Mouse (Mus musculus) T-helper 17 cell (primary cell): ENCODE data around the gene Parp11.

Experiments
- in situ Hi-C, 2 experiments: fragments of 300-600 bp; cut with MboI, MseI; formaldehyde crosslinking; loops; 1 replicate in 1 of 2; 2 replicates in 1 of 2; pipeline ENCODE4 v1.15.1; 2025; ENCODE audit warnings: high pct_unique_total_duplicates in 2 of 2

Gene Parp11

DNA sequence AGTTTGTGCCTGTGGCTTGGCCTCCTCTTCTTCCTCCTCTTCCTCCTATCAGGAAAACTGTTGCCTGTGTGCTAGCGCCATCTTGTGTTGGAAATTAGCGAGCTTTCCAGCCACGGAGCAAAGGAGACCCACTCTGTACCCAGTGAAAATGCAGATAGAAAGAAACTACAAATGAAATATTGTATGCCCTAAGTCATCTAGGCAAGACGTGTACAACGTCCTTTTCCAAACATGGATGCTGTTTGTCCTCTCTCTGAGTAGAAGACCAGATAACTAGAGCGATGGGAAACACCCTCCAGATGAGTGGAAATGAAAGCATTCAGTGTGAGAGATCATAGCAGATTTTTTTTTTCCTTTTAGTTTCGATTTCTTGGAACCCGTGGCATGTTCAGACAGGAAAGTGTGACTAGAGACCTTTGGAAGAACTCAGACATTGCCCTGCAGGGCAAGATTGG is at the start of gene Parp11:
Parp11 (plus strand) TSS at position 405 of the 455 bp plus-strand sequence.
- in situ Hi-C loops: loop anchor here in 1 of 2 experiments (5.0 to 10.0 kb wide), 2 partner anchors 302 to 499 kb away; no protein-coding TSS in a partner anchor

DNA sequence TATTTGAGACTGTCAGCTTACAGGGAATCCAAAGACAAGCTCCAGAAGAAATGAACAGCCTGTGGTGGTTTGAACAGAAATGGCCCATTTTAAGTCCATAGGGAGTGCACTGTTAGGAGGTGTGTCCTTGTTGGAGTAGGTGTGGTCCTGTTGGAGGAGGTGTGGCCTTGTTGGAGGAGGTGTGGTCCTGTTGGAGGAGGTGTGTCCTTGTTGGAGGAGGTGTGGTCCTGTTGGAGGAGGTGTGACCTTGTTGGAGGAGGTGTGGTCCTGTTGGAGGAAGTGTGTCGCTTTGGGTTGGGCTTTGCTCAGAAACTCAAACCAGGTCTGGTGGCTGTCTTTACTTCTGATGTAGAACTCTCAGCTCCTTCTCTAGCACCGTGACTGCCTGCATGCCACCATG is 48.6 kb upstream of the Parp11 start:
- in situ Hi-C loops: no loop called here

DNA sequence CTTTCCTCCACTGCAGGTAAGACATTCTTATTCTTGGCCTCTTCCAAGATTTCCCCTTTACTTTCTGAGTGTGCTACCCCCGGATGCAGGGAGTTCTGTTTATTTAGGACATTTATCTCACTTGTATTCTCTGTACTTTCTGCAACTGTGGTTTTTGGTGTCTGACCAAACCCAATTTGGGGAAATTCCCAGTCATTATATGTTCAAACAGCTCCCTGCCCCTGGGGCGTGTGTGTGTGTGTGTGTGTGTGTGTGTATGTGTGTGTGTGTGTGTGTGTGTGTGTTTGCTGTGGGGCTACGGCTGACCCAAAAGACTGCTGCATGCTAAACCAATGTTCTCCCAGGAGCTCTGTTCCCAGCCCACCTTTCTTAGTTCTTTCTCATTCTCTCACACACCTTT is 45.2 kb upstream of the Parp11 start:
- in situ Hi-C loops: no loop called here

DNA sequence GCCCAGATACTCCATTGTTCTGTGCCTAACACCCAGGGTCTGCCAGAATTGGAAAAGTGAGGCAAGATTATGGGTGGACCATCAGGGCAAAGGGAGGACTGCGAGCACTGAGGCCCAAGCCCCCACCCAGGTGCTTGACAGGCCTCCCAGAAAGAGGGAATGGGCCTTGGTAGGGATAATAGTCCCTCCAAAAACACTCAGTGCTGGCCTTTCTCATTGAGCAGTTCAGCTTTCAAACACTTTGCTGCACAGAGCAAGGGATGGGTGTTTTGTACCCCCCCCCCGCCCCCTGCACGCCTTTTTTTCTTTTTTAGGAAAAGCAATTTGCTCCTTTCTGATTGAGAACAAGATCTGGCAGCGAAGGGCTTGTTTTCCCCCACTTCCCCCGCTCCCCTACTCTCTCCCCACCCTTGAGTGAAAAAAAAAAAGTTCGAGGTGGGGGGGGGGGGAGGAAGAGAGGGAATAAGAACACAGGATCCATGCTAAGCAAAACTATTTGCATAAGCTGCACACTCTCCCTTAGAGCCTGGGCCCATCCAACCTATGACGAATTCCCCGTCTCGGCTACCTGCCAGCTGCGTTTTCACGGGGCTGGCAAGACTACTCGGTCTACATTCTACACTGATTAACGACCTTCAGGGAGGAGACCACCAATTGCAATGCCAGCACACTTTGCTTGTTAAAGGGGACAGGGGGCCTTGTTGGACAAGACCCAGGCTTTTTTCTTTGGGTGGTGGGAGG is 42.4 kb upstream of the Parp11 start:
- in situ Hi-C loops: no loop called here

DNA sequence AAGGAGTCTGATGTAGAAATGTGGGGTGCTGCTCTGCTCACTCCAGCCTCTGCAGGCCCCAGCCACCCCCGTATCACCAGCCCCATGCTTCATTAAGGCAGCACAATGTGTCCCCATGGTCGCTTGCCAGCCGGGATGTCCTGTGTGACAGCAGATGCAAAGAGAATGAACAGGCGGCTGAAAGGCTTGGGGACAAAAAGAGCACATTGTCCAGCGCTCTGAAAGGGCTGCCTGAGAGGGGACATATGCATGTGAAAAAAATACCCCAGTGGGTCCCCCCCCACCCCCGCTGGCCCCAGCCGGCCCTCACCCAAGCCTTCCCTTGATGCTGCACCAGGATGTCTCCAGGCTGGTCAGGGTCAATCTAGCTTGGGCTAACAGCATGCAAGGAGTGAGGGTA is 41.0 kb upstream of the Parp11 start:
- in situ Hi-C loops: no loop called here

DNA sequence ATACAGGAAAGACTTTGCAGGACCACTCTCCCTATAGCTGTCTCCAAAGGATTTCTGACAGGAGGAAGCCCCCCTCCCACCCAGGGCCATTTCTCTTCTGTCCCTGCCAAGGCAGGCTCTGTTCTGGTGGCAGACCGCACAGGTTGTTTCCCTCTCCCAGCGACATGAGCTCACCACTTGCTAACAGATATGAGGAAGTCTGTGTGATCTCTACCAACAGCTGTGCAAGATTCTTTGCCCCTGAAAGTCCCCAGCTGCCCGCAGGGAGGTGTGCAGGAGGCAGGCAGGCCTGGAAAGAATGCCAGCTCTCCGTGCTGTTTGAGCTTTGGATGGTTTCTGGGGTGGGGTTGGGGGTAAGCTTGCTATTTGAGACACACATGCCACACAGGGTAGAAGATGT is 38.9 kb upstream of the Parp11 start:
- in situ Hi-C loops: no loop called here

DNA sequence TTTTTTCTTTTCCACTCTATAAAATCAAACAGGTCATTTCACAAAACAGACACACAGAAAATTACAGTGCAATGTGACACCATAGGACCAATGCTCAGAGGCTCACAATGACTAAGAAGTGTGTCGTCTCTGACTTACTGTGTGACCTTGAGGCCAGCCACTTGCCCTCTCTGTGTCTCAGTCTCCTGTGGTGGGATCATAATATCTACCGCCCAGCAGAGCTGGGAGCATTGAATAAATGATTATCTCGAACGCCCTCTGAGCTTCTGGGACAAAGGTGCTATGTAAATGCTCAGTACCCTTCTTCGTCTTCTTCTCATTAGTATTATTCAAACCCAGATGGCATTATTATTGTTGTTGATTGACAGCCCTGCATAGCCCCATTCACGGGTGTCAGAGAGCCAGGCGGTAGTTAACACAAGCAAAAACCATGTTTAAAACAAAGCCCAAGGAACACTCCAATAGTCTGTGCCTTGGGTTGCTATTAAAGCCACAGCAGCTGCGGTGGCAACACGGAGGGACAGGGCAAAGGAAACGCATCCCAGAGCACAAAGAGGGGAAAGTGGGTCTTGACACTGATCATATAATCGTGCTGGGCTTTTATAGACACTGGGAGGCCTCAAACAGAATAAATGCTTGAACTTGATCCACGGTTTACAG is 29.0 kb upstream of the Parp11 start:
- in situ Hi-C loops: no loop called here

DNA sequence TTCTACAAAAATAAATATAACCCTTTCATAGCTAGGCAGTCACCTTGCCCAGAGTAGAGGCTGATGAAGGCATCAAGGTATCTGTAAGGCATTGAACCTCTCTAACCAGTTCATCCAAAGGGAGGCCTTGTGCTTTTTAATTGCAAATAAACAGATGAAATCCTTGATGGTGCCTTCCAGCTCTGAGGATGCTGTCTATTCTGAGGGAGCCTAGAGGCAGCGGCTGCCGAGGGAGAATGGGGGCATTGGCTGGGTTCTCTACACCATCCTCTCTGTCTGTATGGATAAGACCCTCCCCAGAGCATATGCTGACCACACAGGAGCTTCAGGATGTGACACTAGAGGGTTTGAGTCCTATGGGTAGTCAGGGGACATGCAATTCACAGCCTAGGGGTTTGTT is 28.3 kb upstream of the Parp11 start:
- in situ Hi-C loops: no loop called here

DNA sequence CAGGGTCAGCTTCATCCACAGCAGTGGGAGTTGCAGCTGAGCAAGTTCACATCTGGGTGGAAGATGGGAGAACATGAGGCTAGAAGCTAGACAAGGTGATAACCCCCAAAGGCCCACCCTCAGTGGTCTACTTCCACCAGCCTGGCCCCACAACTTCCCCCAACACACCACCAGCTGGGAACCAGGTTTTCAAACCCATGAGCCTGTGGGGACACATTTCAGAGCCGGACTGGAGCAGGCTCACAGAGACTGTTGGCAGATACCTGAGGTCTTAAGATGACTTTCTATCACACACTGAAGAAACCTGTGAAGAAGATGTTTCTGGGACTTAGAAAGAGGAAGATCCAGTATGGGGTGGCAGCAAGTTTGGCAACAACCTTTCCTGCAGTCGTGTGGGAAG is 26.5 kb upstream of the Parp11 start:
- in situ Hi-C loops: no loop called here

DNA sequence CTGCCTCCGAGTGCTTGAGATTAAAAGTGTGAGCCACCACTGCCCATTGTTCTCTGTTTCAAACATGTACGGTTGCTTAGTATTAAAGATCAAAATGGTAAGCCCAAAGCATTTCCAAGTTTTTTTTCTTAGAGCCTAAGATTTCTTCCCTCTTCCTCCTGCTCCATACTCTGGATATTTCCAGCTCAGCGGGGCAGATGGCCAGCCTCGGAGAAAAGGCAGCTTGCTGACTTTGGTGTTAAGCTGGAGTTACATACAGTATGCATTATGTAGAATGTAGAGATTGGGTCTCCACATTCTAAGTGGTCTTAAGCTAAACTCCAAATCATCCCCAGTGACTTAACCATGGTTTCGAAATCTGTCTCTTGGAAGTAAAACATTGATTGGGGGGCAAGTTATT is 21.5 kb upstream of the Parp11 start:
- in situ Hi-C loops: no loop called here

DNA sequence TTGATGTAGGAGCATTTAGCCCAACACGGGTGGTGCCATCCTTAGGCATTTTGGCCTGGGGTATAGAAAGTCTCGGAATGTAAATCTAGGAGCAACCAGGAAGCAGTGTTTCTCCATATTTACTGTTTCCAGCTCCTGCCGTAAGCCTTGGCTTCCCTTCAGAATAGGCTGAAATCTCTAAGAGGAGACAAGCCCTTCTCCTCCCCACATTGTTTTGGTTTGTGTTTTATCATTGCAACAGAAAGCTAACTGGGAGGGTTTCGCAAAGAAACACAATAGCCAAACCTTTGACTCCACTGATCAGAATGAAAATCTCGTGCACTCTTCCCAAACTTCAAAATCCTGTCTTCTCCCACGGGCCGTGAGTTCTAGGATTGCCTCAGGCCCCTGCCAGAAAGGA is 15.9 kb upstream of the Parp11 start:
- in situ Hi-C loops: no loop called here

DNA sequence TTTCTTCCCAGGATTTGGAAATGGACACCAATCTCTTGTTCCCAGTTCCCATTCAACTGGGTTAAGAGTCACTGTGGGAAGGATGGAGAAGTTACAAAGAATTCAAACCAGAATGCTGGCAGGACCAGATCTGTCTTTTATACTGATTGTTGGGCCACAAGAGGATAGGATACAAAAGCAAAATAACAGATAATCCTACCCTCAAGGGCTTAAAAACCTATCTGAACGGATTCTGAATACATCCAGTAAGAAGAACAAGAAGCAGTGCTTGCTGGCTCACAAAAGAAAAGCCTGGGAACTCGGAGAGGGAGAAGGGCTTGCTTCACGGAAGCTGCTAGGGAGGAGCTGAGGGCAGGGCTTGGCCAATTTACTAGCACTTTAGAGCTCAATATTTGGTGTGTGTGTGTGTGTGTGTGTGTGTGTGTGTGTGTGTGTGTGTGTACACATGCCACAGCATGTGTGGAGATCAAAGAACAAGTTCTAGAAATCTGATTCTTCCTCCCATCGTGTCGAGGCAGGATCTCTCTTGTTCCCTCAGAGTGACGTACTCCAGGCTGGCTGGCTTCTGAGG is 15.4 kb upstream of the Parp11 start:
- in situ Hi-C loops: no loop called here

DNA sequence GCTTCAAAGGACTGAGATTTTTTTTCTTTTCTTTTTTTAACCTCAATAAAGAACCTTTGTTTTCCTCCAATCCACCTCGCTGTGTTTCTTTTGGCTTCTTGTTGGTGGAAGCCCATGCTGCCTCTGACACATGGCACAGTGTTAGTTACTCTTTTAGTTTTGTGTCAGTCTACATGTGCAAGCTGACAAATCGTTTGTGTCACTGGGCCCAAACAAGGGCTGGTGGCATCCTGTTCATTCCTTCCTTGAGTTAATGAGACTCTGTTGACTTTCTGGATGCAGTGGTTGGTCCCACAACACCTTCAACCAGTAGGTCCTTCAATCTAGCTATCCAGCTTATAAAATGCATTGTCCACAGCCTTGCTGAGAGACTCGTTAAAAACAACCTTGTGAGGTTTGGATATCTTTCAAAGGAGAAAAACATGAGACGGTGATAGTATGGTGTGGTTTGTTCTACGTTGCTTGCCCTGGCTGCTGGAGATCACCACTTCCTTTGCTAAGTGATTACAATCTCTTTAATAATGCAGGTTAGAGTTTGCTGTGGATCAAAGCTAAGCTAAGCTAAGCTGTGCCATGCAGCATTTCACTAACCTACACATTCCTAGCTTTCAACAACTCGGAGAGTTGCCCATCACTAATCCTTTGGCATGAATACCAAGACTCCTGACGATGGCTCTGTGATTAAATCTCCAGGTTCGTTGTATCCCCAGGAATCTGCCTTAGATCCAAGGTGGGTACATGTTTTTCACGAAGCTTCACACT is 12.6 kb upstream of the Parp11 start:
- in situ Hi-C loops: no loop called here

DNA sequence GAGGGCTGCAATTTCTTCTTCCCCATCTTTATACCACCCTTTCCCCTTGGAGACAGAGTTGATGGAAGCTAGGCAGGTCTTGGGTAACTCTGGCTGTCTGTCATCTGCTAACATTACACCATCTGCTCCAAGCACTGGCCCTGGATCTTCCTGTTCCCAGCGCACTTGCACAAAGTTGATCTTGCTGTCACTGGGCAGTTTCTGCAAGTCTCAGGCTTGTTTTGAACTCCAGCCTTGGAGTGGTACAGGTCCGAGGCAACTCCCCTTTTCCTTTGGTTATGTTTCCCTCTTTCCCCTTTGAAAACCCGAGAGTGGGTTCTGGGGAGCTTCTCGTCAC is 12.0 kb upstream of the Parp11 start:
- in situ Hi-C loops: no loop called here

DNA sequence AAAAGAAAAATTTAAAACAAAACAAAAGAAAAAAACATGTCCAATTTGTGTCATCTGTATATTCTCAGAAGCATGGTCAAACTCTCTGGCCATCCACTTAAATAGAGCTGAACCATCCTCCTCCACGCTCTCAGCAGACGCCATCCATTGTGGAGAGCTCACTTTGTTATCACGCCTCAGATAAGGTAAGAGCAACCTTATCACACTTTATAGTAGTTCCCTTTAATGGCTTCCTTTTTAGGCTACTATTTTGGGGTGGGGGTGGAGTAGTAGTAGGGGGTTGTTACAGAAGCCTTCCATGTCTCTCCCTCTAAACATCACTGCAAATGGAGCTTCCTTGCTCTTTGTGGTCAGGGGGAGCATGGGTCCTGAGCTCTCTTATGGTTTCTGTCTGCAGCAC is 7.6 kb upstream of the Parp11 start:
- in situ Hi-C loops: loop anchor here in 1 of 2 experiments (5.0 kb wide), 1 partner anchor 292 kb away; no protein-coding TSS in a partner anchor

DNA sequence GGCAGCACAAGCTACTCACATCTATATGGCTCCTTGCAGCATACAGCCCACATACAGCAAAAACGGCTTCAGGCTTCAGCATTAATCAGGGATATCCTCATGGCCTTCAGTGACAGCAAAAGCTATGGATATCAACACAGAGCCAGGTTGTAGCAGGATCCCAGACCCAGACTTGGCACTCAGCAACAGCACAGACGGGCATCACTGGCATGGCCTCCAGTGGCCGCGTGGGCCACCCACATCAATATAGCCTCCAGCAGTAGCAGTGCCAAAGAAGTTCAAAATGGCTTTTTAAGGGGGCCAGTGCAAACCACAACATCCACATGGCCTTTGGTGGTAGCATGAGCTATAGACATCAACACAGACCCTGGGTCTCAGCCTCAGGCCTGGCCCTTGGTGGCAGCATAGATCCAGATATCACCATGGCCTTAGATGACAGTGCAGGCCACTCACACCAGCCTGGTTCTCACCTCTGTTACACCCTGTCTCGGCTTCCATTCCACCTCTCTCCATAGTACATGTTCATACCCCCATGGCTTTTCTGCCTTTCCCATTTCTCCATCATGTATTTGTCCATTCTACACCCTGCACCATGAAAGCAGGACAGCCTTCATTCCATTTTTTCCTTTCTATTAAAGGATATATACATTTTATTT is 7.0 kb upstream of the Parp11 start:
- in situ Hi-C loops: loop anchor here (5.0 to 10.0 kb wide), 2 partner anchors 292 to 295 kb away; no protein-coding TSS in a partner anchor

DNA sequence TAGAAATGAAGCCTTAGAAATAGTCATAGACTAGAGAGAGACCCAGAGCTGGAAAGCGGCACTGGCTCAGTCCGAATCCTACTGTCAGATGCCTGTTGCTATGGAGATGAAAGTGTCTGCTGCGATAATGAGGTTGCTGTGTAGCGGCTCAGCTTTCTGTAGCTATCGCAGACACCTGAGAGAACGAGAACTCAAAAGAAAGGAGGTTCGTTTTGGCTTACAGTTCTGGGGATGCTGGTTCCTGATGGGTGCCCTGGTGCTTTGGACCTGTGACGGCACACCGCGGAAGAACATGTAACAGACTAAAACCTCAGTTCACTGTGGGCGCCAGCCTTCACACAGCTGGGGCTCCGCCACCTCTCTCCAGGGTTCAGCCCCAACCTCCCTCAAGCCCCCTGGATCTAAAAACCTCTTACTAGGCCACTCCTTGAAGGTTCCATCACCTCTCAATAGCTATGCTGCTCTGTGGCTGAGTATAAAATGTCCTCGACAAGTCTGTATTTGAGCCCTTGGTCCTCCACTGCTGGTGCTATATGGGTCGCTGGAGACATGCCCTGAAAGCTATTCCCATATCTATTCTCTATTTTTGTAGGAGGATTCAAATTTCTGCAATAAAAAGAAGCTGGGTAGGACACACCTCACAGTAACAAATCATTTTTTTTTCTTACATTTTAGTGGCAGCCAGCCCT is 6.1 kb upstream of the Parp11 start:
- in situ Hi-C loops: loop anchor here in 1 of 2 experiments (10.0 kb wide), 1 partner anchor 296 kb away; no protein-coding TSS in a partner anchor

DNA sequence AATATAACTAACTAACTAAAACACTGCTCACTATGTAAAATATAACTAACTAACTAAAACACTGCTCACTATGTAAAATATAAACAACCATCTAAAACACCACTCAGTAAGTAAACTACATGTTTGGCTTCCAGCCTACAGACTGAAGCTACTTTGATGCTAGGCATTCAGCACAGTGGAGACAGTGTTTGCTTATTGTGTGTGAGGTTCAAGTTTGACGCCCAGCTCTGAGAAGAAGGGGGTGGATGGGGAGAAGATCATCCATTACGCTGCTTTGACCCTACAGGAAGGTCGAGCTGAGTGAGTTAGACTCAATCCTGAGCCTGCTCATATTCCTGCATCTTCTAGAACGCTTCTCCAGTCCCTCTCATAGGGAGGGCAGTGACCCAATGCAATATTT is 4.1 kb upstream of the Parp11 start:
- in situ Hi-C loops: loop anchor here in 1 of 2 experiments (10.0 kb wide), 1 partner anchor 298 kb away; no protein-coding TSS in a partner anchor

DNA sequence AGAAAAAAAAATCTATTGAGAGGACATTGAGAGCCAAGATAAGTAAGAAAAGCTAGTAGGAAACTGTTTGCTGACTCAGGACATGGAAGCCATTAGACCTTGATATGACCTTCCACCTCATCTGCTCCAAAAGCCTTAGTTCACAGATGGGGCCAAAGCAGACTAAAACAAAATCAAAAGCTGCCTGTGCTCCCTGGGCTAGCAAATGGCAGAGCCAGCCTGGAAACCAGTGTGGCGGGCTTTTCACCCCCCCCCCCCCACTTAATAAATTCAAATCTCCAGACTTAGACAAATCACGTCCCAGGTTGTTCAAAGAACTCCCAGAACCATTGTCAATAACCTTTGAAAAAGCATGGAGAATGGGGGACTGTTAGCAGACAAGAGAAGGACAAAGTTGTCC is 2.7 kb upstream of the Parp11 start:
- in situ Hi-C loops: loop anchor here in 1 of 2 experiments (10.0 kb wide), 1 partner anchor 299 kb away; no protein-coding TSS in a partner anchor

DNA sequence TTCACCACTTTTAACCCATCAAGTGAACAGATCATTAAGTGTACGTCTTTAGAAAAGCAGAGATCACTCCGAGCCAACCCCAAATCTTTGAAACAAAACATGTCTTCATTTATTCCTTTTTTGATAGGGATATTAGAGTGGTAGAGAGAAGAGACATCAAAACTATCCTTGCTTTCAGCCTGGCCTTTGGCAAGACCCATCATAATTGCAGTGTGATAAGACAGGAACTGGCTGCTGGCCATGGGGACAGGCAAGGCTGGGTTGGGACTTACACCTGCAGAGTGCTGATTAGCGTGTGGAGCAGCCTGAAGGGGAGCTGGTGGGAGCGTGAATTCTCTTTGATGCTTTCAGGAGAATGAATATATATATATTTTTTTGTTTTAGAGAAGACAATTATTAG is 2.2 kb upstream of the Parp11 start:
- in situ Hi-C loops: loop anchor here in 1 of 2 experiments (10.0 kb wide), 1 partner anchor 300 kb away; no protein-coding TSS in a partner anchor
